Mouse (Mus musculus): ENCODE results near the gene Atxn7l3.
"Not testable (repeated sequence)": the region's sequence is repeated elsewhere in the genome, so short reads cannot be mapped to it uniquely, and the experiment has no call there.

Gene Atxn7l3

DNA sequence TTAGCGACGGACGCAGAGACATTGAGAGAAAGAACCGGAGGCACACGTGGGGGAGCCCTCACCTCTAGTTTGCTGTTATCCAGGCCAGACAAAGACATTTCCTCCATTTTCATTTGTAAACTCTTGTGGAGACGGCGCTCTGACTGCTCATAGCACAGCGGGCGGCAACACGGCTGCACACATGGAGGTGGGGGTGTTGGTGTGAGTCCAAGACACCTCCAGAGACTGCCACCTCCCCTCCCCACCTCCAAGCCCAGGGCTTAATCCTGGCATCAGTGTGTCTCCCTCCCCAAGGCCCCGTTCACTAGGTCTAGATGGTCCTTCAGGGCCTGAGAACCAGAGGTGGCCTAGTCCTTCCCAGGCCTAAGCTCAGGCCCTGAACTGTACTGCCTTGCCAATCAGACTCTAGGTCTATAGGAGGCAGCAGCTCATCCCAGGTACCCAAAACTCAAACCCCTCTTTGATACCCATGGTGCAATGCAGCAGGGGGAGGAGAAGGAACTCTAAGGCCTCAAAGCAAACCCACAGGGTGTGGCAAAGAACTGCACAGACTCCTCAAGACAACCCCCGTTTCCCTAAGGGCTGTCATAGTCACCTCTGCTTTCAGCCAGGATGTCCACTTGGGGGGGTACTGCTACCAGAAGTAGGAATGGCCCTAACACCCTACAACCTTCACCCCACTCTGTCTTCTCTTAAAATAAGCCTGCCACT lies 1.4 kb downstream of the Atxn7l3 start:
- DNase-seq (ENCODE audit: low spot score in 2 of 2): peak; percentile 43 to 50

GRCm38 (mm10) chr11:102294416-102294815 lies 2.0 kb downstream of the Atxn7l3 start:
- DNase-seq (ENCODE audit: low spot score in 2 of 2): no peak

DNA sequence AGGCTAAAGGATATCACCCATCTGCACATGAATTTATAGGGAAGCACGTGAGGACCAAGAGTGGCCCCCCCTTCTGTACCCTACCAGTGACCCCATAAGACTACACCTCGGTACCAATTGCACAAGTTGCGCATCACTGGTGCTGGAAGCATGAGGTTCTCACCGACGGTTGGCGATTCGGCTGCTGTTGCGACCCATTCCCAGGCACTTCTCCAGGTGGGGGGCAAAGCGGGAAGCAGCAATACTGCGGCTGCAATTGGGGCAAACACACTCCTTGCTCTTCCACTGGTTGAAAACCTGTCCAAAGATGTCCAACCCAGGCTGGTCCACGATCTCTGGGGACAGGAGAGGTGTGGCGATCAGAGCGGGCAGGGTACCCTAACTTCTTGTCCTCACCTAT lies 2.5 kb downstream of the Atxn7l3 start:
- DNase-seq (ENCODE audit: low spot score in 2 of 2): no peak

GRCm38 (mm10) chr11:102291051-102291535 lies 5.3 kb downstream of the Atxn7l3 start:
- DNase-seq (ENCODE audit: low spot score in 2 of 2): no peak

DNA sequence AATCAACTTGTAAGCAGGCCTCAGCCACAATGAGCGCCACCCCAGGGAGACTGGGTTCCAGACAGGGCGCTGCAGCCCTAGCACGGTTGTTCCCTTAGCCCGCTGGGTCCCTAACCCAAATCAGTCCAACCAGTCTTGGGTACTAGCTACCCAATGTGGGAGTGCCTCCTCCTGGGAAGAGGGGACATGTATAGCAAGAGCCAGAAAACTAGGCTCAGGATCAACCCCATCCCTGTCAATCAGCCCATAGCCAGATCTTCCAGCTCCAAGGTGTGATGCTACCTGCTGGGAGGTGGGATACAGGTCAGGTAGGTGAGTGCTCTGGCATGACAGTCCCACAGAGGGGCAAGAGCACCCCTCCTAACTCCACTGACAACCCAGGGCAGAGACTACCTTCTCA lies 6.3 kb downstream of the Atxn7l3 start:
- no peak for DNase-seq (ENCODE audit: low spot score in 2 of 2)

DNA sequence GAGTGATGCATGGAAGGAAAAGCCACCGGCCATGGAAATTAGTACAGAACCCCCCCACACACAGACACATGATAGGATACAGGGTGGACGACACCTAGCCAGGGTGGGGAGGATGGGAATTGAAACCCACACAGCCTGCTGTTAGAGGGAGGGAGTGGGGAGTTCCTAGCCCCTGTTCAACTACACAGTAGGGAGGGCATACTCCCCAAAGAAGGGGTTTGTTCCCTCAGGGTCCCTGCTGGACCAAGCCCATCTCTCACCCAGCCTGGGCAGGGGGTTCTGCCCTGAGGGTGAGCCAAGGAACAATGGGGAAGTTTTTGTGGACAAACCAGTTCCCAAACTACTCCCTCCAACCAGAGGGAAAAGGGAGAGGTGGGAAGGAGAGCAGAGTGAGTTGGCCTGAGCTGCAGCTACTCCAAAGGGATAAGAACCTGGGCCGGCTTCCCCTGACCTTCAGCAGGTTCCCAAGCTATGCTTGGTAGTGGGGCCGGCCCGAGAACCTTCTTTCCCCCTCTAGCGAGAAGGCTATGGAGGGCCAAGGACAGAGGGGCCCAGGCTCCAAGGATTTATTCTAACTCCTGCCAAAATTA lies 6.8 kb downstream of the Atxn7l3 start:
- DNase-seq (ENCODE audit: low spot score in 2 of 2): no peak

DNA sequence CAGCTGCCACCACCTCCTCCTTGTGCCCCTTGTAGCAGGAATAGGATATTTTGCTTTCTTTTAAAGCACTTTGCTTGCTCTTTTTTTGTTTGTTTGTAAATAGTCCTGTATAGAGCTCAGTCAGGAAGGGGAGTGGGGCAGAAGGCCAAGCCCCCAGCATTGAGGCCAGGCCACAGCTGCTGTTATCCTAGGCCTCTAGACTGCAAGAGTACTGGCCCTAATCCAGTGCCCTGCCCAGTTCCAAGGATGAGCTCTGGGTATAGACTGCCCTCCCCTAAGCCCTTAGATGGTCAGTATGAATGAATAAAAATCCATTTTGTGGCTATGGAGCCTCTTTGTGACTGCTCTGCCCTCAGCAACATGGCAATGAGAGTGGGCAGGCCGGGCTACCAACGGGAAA lies 7.5 kb downstream of the Atxn7l3 start:
- DNase-seq (ENCODE audit: low spot score in 2 of 2): no peak

DNA sequence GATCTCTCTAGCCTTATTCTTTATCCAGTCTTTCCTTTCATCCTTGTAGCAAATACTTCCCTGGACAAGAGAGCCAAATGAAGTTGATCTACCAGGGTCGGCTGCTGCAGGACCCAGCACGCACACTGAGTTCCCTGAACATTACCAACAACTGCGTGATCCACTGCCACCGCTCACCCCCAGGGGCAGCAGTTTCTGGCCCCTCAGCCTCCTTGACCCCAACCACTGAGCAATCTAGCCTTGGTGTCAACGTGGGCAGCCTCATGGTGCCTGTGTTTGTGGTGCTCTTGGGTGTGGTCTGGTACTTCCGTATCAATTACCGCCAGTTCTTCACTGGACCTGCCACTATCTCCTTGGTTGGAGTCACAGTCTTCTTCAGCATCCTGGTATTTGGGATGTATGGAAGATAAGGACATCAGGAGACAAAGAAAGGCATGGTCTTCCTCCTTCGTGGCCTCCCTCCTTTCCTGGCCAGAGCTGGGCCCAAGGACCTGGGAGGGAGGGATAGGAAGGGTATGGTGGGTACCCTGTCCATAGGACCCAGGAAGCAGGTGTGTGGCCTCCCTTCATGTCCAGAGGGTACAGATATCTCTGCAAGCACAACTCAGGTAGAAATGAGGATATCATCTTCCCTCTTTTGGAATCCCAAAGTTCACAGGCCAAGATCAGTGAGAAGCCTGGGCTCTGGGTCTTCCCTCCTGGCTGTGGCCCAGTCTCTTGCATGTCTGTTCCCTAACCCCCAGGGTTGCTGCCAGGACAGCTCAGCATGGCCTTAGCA lies 8.2 kb downstream of the Atxn7l3 start:
- DNase-seq (ENCODE audit: low spot score in 2 of 2): no peak

- no peak for DNase-seq (ENCODE audit: low spot score in 2 of 2)
Observed at GRCm38 (mm10) chr11:102287485-102287884, 8.9 kb downstream of the Atxn7l3 start.

- no peak for DNase-seq (ENCODE audit: low spot score in 2 of 2)
Observed at GRCm38 (mm10) chr11:102285095-102285834, 11.2 kb downstream of the Atxn7l3 start.

DNA sequence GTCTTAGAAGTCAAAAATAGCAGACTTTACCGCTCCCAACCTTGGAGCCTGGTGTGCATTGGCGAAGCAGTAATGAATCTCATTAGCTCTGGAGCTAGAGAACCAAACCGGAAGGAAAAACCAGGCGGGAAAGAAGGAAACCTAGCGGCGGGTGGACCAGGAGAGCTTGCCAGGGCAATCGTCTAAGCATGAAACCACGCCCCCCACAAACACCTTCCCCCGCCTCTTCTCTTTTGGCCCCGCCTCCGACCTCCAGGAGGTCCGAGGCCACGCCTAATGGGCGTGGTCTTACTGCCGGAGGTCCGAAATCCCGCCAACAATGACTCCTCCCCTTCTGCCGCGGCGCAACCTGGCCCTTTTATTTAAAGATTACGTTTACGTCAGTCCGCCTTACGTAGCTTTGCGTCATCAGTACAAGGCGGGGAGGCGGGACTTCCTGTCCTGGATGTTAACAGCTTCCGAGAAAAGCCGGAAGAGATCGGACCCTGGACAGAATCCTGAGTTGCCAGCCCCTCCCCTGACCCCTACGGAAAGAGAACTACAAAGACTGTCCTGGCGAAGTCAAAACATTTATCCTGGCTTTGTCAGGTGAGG lies 11.8 kb downstream of the Atxn7l3 start, which contains the start of gene Tmub2:
TSS of gene Tmub2 (plus strand) at position 431 of the 594 bp plus-strand sequence.
- DNase-seq (ENCODE audit: low spot score in 2 of 2): peak; percentile 94 to 98

- no peak for DNase-seq (ENCODE audit: low spot score in 2 of 2)
Observed at GRCm38 (mm10) chr11:102283922-102284321, 12.5 kb downstream of the Atxn7l3 start.

- DNase-seq (ENCODE audit: low spot score in 2 of 2): not testable (repeated sequence)
Observed at GRCm38 (mm10) chr11:102280267-102280666, 16.2 kb downstream of the Atxn7l3 start.

- DNase-seq (ENCODE audit: low spot score in 2 of 2): no peak
Observed at GRCm38 (mm10) chr11:102279595-102279994, 16.8 kb downstream of the Atxn7l3 start.

GRCm38 (mm10) chr11:102277754-102278153 lies 18.7 kb downstream of the Atxn7l3 start:
- no peak for DNase-seq (ENCODE audit: low spot score in 2 of 2)

DNA sequence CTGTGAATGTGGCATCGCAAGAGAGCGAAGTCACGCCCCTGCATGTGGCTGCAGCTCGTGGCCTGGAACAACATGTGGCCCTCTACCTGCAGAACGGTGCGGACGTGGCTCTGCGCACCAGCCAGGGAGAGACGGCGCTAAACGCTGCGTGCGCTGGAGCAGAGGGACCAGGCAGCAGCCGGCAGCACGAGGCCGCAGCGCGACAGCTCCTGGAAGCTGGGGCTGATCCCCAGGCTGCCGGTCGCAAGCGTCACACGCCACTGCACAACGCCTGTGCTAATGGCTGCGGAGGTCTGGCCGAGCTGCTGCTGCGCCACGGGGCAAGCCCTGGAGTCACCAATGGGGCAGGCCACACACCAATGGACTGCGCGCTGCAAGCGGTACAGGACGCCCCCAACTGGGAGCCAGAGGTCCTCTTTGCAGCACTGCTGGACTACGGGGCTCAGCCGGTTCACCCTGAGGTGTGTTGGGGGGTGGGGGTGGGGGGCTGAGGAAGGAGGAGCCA lies 20.0 kb downstream of the Atxn7l3 start:
- peak in 1 of 2 experiments; percentile 25 for DNase-seq (ENCODE audit: low spot score in 2 of 2)

DNA sequence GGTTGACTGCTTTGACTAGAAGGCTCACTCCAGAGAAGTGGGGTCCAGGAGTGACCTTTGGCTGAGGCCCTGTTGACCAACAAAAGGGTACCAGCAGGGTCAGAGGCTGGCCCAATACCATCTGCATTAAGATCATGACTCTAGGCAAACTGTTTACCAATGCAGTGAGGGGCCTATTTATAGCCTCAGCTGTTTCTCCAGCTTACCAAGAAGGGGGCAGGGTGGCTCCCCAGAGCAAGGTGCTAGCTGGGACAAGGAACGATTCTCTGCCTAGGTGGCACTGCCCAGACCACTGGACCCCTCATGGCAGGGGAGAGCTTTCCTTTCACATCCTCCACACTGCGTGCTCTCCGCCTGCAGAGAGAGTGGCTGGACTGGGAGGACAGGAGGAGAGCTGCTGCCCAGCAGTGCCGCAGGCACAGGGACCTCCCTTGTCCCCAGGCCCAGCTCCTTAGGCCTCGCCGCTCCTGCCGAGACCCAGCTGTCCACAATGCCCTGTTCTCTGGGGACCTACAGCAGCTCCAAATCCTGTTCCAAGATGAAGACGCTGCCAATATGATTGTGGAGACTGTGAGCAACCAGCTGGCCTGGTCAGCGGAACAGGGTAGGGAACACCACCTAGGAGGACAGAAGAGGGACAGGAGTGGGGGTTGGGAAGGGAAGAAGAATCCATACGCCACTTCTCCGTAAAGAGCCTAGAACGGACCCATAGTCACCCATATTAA lies 27.7 kb downstream of the Atxn7l3 start, which contains the start of gene Asb16:
TSS of gene Asb16 (plus strand) at position 224 of the 725 bp plus-strand sequence.
- no peak for DNase-seq (ENCODE audit: low spot score in 2 of 2)

DNA sequence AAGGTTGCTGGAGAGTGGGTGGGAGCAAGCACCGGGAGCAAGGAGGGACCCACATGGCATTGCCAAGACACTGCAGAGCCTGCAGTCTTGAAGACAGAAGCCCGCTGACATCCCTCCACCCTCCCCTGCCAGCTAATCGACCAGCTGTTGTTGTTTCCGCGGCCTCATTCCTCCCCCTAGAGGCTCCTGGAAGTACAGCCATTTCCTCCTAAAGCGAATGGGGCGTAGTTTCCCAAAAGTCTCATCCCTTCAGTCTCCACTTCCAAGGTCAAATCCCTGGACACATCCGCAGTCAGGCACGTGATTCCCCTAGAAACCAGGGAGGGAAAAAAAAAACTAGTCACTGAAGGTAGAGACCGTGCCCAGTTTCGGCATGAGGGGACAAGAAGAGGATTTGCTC lies 29.0 kb downstream of the Atxn7l3 start:
- DNase-seq (ENCODE audit: low spot score in 2 of 2): peak; percentile 67 to 70

DNA sequence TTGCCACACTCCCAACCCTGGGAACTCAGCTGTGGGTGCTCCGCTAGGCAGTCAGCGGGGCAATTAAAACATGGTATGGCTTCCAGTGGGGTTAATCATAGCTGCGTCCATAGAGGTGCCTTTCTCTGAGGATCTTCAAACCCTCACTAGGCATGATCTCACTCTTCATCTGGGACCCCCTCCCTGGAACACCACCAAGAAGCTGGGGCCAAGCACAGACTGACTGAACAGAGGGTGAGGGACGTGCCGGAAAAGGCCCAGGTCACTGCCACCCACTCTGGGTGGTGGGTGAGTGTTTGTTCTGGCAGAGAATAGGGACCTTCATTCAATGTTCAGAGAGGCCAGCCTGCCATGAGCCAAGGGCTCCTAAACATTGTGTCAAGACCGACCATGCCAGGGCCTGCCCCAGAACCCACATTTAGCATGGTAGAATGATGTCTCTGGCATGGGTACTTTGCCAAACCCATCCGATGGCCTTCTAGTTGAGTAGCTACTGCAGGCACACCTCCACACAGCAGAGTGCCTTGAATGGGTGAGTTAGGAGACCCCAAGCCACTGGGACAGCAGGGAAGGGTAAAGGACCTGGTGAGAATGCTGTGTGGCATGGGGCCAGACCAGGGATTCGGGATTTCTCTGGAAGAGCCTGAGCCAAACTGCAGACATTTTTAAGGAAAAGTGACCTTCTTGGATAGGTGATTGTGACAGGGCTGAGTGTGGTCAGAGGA lies 29.6 kb downstream of the Atxn7l3 start:
- DNase-seq (ENCODE audit: low spot score in 2 of 2): no peak

DNA sequence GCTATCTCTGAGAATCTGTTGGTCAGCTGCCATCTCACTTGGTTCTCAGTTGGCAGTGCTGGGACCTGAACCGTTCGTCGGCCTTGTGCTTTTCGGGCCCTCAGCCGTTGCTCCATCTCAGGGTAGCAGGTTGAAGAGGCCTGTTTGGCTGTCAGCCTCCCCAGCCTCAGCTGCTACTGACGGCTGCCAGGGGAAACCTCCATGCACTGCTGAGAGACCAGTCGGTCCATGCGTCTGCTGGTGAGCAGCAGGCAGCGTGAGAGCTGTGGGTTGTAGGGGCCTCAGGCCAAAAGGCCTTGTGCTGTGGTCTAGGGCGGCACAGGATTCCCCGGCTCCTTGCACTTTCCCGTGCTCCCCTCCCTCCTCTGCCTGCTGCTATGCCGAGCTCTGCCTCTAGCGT lies 30.6 kb downstream of the Atxn7l3 start:
- no peak for DNase-seq (ENCODE audit: low spot score in 2 of 2)

Measured in frontal cortex, postnatal 36 days (tissue).